Mouse (Mus musculus): ENCODE measurements around the gene Pdhb. TPM values are rescaled to one million over a fixed set of nuclear protein-coding genes. Genes with fewer than 3 reads are reported as not detected.

The Pdhb gene
- polyA plus RNA-seq, 1 experiment from 2014 or later, result 138 TPM

GRCm38 (mm10) chr14:8123141-8123540, 49.7 kb downstream of the Pdhb start:
- Histone ChIP-seq H3K9me3 (replicated peaks) (no peaks in the 10 kb centered on the region), H3K36me3 (peaks cover 16% of the 10 kb centered on the region), H3K4me3 (no peak overlapping the region), H3K4me1 (no peaks in the 10 kb centered on the region), H3K27me3 (replicated peaks) (no peaks in the 10 kb centered on the region), H3K4me2 (no peak overlapping the region), H3K27ac (no peak overlapping the region), H3K9ac (no peak overlapping the region)
- no peak for ATAC-seq
- WGBS (ENCODE audit: insufficient replicate concordance), result 88% methylated on average over 7 of the region's 7 CpGs

- Histone ChIP-seq H3K36me3 (peaks cover 13% of the 10 kb centered on the region), H3K27ac (no peak overlapping the region), H3K4me1 (no peaks in the 10 kb centered on the region), H3K27me3 (replicated peaks) (no peaks in the 10 kb centered on the region), H3K4me3 (no peak overlapping the region), H3K9me3 (replicated peaks) (no peaks in the 10 kb centered on the region), H3K9ac (no peak overlapping the region), H3K4me2 (no peak overlapping the region)
- no peak for ATAC-seq
- 47% methylated on average over 3 of the region's 3 CpGs for WGBS (ENCODE audit: insufficient replicate concordance)
Observed at GRCm38 (mm10) chr14:8119904-8120303, 52.9 kb downstream of the Pdhb start.

- no peak overlapping the region for H3K9ac ChIP-seq
- WGBS (ENCODE audit: insufficient replicate concordance), result 69% methylated on average over 5 of the region's 5 CpGs
- H3K4me3 ChIP-seq, result no peak overlapping the region
- H3K4me2 ChIP-seq, result no peak overlapping the region
- no peaks in the 10 kb centered on the region for H3K27me3 ChIP-seq (replicated peaks)
- peaks cover 13% of the 10 kb centered on the region for H3K36me3 ChIP-seq
- no peaks in the 10 kb centered on the region for H3K9me3 ChIP-seq (replicated peaks)
- no peak for ATAC-seq
- no peaks in the 10 kb centered on the region for H3K4me1 ChIP-seq
- no peak overlapping the region for H3K27ac ChIP-seq
Observed at GRCm38 (mm10) chr14:8119454-8119853, 53.4 kb downstream of the Pdhb start.

DNA sequence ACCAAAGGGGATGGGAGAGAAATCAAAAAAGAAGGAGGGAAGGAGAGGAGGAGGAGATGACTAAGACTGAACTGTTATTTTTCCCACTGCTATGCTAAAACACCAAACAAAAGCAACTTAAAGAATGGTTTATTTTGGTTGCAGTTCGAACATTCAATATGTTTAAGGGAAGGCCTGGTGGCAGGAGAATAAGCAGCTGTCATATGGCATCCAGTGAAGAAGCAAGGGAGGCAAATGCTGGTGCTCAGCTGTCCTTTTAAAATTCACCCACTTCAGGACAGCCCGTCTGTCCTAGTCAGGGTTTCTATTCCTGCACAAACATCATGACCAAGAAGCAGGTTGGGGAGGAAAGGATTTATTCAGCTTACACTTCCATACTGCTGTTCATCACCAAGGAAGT, 55.5 kb downstream of the Pdhb start:
- Histone ChIP-seq H3K4me2 (no peak overlapping the region), H3K4me3 (no peak overlapping the region), H3K27ac (no peak overlapping the region), H3K36me3 (peaks cover 4% of the 10 kb centered on the region; the same call in 1 of the 2 replicates), H3K9ac (no peak overlapping the region), H3K27me3 (replicated peaks) (no peaks in the 10 kb centered on the region), H3K4me1 (no peaks in the 10 kb centered on the region), H3K9me3 (replicated peaks) (no peaks in the 10 kb centered on the region)
- no peak for ATAC-seq
- WGBS (ENCODE audit: insufficient replicate concordance), result 63% methylated on average over 2 of the region's 2 CpGs

Other genes with a start within 250 kb of the Pdhb start
- gene Gm45521, start 215.7 kb downstream of the Pdhb start, polyA plus RNA-seq (2016; fragmentation: Nextera tagmentation; extraction: Ambion mirVana), result not detected in 2 replicates
- 0.72 and 0.79 TPM in 2 replicates for gene Dnase1l3, start 178.5 kb downstream of the Pdhb start, polyA plus RNA-seq (2016; fragmentation: Nextera tagmentation; extraction: Ambion mirVana)
- gene Abhd6, start 170.1 kb downstream of the Pdhb start, polyA plus RNA-seq (2016; fragmentation: Nextera tagmentation; extraction: Ambion mirVana), result 8.2 and 10.6 TPM in 2 replicates
- 41.7 and 45.2 TPM in 2 replicates for gene Rpp14, start 92.7 kb downstream of the Pdhb start, polyA plus RNA-seq (2016; fragmentation: Nextera tagmentation; extraction: Ambion mirVana)
- 11.9 and 13.3 TPM in 2 replicates for gene Pxk, start 74.8 kb downstream of the Pdhb start, polyA plus RNA-seq (2016; fragmentation: Nextera tagmentation; extraction: Ambion mirVana)
- 7.8 and 8.6 TPM in 2 replicates for gene Kctd6, start 41.1 kb upstream of the Pdhb start, polyA plus RNA-seq (2016; fragmentation: Nextera tagmentation; extraction: Ambion mirVana)
- 2.8 and 3.5 TPM in 2 replicates for gene Acox2, start 86.3 kb upstream of the Pdhb start, polyA plus RNA-seq (2016; fragmentation: Nextera tagmentation; extraction: Ambion mirVana)
- 0.05 TPM in 1 of 2 replicates, not detected in the other for gene Fam107a, start 145.0 kb upstream of the Pdhb start, polyA plus RNA-seq (2016; fragmentation: Nextera tagmentation; extraction: Ambion mirVana)
- gene Oit1, start 205.7 kb upstream of the Pdhb start, polyA plus RNA-seq (2016; fragmentation: Nextera tagmentation; extraction: Ambion mirVana), result not detected in 2 replicates